Mouse (Mus musculus) embryonic fibroblast, embryonic 13.5 days (primary cell): ENCODE data around the gene Ntng2. TPM values are rescaled to one million over a fixed set of nuclear protein-coding genes. Genes with fewer than 3 reads are reported as not detected.

ENCODE experiments used
- H3K27ac ChIP-seq: 2 replicates; pipeline ENCODE4 v1.5.1; 2012; ENCODE audit warnings: low read length, control low read depth, inconsistent platforms; ENCODE audit not compliant: insufficient read depth
- H3K4me1 ChIP-seq: 2 replicates; pipeline ENCODE4 v1.6.1; 2011; ENCODE audit warnings: low read length; ENCODE audit not compliant: control insufficient read depth, insufficient read depth
- H3K4me3 ChIP-seq: 2 replicates; pipeline ENCODE4 v1.5.1; 2011; ENCODE audit warnings: mild to moderate bottlenecking, control low read depth, low read length; ENCODE audit not compliant: insufficient read depth
- CTCF ChIP-seq: IDR thresholded peaks from 2 replicates; pipeline ENCODE4 v1.5.1; 2011; ENCODE audit warnings: mild to moderate bottlenecking, control low read depth, low read length, moderate library complexity, borderline replicate concordance; ENCODE audit not compliant: insufficient read depth
- POLR2A ChIP-seq: IDR thresholded peaks from 2 replicates; pipeline ENCODE4 v1.6.1; 2011; ENCODE audit warnings: low read depth, mild to moderate bottlenecking, control low read depth, low read length, moderate library complexity
- polyA plus RNA-seq: library from polyadenylated mRNA; stranded (reverse); fragments of >200 nt; gene quantifications from 2 replicates; pipeline ENCODE4 v1.2.4, GENCODE M21; 2011; ENCODE audit warnings: low read depth; ENCODE audit not compliant: missing spikeins, insufficient read length

Ntng2 gene
- polyA plus RNA-seq, 1 experiment, result 1.5 TPM

DNA sequence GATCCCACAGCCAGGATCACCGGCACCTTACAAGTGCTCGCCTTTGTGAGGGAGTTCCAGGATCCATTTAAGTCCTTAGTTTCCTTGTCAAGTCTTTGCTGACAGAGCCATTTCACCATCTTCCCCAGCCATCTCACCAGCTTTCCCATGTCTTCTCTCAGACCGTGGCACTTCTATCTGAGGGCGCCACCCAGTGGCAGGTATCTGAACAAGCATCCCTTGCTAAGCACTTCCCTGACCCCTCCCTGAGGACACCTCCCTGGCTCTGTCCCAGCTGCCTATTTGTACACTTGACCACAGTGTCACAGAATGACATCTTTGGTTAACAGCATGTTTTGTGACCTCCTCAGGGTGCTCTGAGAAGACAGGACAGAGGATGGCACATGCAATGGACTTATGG, 15.2 kb downstream of the Ntng2 start:
- Histone ChIP-seq H3K4me1 (no peaks in the 10 kb centered on the region), H3K4me3 (no peak overlapping the region), H3K27ac (no peak overlapping the region)
- TF ChIP-seq CTCF (peak; percentile 52; the same call in 1 of the 2 replicates), POLR2A (no peak)

DNA sequence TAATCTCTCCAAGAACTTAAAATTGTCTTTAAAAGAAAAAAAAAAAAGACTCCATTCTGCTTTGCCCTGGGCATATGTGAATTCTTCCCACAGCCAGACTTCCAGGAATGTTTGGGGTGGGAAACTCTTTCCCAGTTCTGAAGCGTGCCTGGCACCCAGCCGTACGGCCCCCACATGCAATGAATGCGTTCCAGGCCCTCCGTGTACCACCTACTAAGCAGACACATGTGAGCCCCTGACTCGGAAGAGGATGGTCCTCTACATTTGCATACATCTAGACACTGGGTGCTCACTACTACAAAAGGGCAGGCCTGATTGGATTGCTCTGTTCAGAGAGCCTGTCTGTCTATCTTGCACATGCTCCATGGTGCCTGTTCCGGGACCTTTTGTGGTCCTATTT, 17.0 kb downstream of the Ntng2 start:
- Histone ChIP-seq H3K27ac (no peak overlapping the region), H3K4me1 (no peaks in the 10 kb centered on the region), H3K4me3 (no peak overlapping the region)
- no peak for TF ChIP-seq CTCF
- TF ChIP-seq POLR2A, result no peak

DNA sequence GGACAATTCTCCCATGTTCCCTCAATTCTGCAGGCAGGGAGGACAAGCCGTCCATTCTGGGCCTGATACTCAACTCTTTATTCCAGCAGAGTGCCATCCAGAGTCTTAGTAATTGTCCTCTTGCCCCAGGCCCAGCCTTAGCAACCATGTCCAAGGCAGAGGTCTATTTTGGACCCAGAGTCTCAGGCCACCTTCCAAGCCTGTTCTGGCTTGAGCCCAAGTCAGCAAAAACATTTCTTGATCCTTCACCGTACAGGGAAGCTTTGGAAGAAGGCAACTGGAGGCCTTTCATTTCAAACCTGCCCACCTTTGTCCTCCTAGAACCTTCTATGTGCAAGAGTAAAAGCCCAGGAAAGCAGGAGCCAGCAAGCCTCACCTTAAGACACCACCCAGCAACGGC, 17.8 kb downstream of the Ntng2 start:
- H3K4me1 ChIP-seq, result no peaks in the 10 kb centered on the region
- TF ChIP-seq CTCF (no peak), POLR2A (no peak)
- no peak overlapping the region for H3K4me3 ChIP-seq
- H3K27ac ChIP-seq, result no peak overlapping the region

DNA sequence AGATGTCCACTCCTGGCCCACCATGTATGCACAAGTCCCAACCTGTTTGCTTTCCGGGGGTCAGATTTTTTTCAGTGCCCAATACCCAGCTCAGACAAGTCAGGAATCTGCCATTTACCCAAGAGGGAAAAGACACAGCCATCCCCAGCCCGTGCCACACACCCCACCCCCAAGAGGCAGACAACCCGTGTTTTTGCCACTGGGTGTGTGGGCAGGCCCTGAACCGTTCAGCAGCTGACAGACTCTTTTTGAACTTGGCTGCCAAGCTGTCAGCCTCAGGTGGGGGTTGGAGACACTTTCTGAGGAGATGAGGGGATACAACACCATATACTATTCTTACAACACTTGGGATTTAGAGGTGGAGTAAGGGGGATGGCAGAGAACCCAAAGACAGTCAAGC, 18.8 kb downstream of the Ntng2 start:
- Histone ChIP-seq H3K4me1 (no peaks in the 10 kb centered on the region), H3K27ac (no peak overlapping the region), H3K4me3 (no peak overlapping the region)
- no peak for TF ChIP-seq CTCF

DNA sequence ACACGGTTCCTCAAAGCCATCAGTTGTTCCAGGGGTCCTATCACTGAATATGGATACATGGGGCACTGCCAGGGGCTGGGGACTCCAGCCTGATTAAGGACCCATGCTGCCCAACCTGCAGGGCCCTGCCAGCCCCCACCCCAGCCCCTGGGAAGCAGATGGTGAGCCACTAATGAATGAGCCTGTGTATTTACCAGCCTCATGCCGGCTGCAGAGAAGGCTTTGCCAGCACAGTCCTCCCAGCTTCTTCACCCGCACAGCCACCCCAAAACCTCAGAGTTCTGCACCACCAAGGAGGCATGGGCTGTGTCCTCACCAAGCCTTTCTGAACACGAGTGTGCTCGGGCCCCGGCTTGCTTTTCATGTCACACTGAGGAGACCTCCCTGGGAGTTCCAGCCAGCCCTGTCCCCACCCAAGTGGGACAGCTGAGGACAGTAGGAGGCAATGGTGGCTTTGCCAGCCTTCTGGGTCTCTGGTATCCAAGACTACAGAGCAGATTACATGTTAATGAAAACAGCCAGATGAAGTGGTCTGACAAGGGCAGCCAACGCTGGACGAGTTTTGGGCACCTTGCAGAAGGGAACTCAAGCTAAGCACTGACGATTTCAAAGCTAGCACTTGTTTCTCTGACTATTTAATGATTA, 22.5 kb downstream of the Ntng2 start:
- Histone ChIP-seq H3K4me1 (no peaks in the 10 kb centered on the region), H3K4me3 (no peak overlapping the region), H3K27ac (no peak overlapping the region)
- TF ChIP-seq CTCF (no peak), POLR2A (no peak)

DNA sequence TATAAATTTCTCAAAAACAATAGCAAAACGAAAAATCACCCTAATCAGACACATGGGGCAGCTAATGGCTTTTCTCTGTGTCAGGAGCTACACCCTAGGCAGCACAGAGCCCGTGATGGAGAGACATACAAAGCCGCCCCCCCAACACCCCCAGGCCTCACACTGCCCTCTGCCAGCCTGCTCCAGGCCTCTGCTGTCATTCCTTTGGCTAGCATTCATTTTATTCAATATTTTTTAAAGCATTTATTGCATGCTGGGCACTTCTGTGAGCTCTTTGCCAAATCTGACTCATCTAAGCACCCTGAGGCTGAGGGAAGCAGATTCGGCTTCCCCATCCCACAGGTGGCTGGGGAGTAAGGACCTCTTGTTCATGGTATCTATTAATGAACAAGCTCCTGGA, 26.1 kb downstream of the Ntng2 start:
- no peak overlapping the region for H3K4me3 ChIP-seq
- no peak for TF ChIP-seq CTCF
- TF ChIP-seq POLR2A, result no peak
- H3K4me1 ChIP-seq, result no peaks in the 10 kb centered on the region
- no peak overlapping the region for H3K27ac ChIP-seq

DNA sequence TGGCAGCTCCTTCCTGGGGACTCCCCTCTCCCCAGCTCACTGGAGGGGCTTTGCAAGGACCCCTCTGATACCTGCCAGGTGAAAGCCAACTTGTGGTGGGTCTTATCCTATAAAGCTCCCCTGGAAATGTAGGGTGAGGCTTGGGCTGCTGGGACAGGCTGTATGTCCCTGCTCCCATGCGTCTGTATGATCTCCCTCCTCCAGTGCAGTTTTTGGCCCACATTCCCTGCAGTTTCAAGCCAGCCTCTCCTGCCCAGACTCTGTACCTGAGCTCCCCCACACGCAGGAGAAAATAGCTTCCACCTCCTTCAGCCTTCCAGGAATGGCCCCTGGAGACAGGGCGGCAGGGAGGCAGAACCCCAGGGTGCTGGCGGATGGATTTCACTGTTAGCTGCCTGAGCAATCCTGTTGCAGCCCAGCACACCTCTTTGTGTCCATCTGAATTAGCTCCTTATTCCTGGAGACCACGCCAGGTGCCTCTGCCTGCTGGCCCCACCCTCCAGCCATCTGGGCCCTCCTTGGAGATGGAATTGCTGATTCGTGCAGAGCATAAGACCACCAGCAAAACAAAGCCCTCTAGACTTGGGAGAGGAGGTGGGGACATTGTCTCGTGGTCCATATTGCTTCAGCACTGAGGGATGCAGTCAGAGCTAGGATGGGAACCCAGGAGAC, 29.1 kb downstream of the Ntng2 start:
- no peaks in the 10 kb centered on the region for H3K4me1 ChIP-seq
- no peak overlapping the region for H3K4me3 ChIP-seq
- TF ChIP-seq POLR2A (no peak), CTCF (no peak)
- H3K27ac ChIP-seq, result no peak overlapping the region

DNA sequence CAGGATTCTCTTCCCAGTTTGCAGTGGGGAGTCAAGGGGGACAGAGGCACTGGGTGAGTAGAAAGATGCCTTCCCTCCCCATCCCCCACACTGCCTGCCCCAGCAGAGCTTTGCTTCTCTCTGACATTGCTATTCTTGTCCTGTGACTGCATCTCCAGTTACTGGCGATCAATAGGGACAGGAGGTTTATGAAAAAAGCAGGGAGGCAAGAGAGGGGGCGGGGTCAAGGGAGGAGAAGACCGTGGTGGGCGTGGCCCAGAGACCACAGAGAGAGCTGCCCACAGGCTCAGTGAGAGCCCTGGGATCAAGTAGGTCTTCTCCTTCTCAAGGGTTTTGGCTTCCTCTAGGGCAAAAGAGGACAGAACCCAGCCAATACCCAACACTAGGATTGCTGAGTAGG, 30.5 kb downstream of the Ntng2 start:
- Histone ChIP-seq H3K4me3 (no peak overlapping the region), H3K27ac (no peak overlapping the region), H3K4me1 (no peaks in the 10 kb centered on the region)
- no peak for TF ChIP-seq POLR2A
- no peak for TF ChIP-seq CTCF

DNA sequence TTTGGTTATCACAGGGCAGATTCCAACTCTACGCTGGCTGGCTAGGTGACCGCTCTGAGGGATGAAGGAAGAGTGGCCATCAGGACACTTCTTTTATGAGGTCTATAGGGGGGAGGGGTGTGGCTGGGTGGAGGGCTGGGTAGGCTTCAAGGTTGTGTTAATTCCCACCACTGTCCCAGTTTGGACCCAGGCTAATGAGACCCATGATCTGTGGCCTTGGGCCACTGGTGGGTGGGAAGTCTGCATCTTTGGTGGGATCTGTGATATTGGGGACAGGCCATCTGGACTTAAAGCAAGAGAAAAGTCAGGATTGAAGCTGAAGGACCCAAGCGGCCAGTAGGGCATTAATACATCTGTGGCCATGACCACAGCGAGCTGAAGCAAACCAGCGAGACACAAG, 34.0 kb downstream of the Ntng2 start:
- Histone ChIP-seq H3K27ac (no peak overlapping the region), H3K4me3 (no peak overlapping the region), H3K4me1 (no peaks in the 10 kb centered on the region)
- TF ChIP-seq CTCF, result no peak
- no peak for TF ChIP-seq POLR2A

DNA sequence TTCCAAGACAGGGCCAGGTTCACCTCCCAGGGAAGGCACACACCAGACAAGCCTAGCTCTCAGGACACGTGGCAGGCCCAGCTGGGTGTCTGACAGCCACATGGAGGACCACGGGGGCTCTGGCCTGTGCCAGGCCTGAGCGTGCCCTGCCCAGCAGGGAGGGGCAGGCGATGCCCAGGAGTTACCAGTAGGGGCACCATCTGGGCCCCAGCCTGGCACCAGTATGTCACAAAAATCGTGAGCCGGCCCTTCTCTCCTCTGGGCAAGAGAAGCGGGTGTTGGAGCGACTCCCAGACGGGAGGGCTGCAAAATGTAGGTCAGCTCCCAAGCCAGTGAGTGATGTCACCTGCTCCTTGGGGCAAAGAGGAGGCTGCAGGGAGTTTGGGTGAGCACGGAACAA, 34.9 kb downstream of the Ntng2 start:
- Histone ChIP-seq H3K4me1 (no peaks in the 10 kb centered on the region), H3K27ac (no peak overlapping the region), H3K4me3 (no peak overlapping the region)
- no peak for TF ChIP-seq POLR2A
- TF ChIP-seq CTCF, result no peak

DNA sequence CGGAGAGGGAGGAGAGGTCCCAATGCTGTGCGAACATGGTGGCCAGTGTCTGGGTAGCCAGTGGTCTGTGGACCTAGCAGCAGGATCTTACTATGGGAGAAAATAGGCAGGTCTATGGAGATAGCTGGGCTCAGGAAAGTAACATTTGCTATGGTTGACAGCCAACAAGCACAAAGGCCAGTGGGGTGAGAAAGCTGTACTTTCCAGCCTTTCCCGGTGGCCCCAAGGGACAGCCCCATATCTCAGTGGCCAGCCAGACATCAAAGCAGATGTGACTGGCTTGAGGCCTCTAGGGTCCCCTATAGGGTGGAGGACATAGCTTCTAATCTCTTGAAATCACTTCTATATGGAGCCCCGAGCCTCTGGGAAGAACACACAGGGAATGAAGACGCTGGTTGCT, 35.8 kb downstream of the Ntng2 start:
- Histone ChIP-seq H3K4me1 (no peaks in the 10 kb centered on the region), H3K27ac (no peak overlapping the region), H3K4me3 (no peak overlapping the region)
- no peak for TF ChIP-seq CTCF
- no peak for TF ChIP-seq POLR2A
